Mouse (Mus musculus) spleen, embryonic (tissue): Measurements from ENCODE around the gene Pgf.
"Not testable (repeated sequence)": the region's sequence is repeated elsewhere in the genome, so short reads cannot be mapped to it uniquely, and the experiment has no call there.

Experiments used
- CTCF ChIA-PET: fragments of 350-600 bp; sonication (Branson Sonifier 250); formaldehyde crosslinking; loops from one replicate; lab custom pipeline; 2022; lab: Charles Lee

The Pgf gene

GRCm38 (mm10) chr12:85159592-85159991, 18.0 kb downstream of the Pgf start:
- CTCF ChIA-PET: interaction anchor here (0.5 kb wide), 1 partner anchor 492 kb away, joined by 5 read pairs; no protein-coding TSS in a partner anchor

GRCm38 (mm10) chr12:85158801-85159200, 18.8 kb downstream of the Pgf start:
- CTCF ChIA-PET: interaction anchor here (0.5 kb wide), 1 partner anchor 318 kb away, joined by 4 read pairs; no protein-coding TSS in a partner anchor

DNA sequence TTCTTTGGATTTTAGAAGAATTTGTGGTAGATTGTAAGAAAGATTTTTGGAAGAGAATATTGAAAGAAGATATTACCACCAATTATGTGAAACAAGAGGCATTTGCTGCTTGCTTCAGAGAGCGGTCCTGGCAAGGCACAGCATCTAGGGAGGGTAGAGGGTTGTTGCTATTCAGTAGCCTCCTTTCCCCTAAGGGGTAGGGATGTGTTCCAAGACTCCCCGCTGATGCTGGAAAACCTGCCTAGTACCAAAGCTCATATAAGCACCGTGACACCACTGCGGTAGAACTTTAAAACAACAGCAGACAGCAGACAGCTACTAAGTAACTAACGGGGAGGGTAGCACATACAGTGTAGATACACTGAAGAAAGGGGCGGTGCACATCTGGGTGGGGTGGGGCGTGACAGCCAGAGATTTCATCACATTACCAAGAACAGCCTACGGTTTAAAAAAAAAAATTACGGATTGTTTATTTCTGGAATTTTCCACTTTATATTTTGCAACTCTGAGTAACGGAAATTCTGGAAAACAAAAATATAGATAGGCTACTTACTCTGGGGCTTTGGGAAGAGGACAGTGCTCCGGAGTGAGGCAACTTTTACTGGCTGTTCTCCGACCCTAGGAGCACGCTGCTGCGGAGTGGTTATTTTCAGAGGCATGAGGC, 19.7 kb downstream of the Pgf start:
- CTCF ChIA-PET: no interaction called here

DNA sequence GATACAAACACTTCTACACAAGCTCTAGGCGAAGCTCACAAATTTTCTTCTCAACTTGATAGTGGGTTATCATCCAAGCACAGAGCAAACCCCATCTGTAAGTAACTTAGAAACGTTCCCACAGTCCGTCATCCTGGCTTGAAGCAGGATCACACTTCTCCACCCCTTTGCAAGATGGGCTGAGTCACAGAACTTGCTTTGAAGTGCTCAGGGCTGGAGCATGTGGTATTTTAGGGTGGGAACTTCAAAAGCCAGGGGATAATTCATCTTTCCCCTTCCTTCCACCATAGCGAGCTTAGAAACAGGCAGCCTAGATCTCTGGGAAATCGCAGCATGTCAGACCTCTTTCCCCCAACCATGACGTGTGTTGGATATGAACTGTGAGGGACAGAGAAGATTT, 21.3 kb downstream of the Pgf start:
- CTCF ChIA-PET: no interaction called here

DNA sequence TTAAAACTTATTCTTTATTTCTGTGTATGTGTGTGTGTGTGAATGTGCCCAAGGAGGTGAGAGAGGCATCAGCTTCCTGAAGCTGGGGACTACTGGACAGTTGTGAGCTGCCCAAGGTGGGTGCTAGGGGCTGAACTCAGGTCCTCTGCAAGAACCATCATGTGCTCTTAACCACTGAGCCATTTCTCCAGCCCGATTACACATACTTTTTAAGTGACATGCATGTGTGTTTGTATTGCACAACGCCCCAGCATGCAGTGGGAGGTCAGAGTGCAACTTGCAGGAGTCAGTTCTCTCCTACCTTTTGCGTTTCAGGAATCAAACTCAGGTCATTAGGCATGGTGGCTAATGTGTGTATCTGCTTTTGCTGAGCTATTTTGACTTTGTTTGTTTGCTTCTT, 24.6 kb downstream of the Pgf start:
- CTCF ChIA-PET: no interaction called here

DNA sequence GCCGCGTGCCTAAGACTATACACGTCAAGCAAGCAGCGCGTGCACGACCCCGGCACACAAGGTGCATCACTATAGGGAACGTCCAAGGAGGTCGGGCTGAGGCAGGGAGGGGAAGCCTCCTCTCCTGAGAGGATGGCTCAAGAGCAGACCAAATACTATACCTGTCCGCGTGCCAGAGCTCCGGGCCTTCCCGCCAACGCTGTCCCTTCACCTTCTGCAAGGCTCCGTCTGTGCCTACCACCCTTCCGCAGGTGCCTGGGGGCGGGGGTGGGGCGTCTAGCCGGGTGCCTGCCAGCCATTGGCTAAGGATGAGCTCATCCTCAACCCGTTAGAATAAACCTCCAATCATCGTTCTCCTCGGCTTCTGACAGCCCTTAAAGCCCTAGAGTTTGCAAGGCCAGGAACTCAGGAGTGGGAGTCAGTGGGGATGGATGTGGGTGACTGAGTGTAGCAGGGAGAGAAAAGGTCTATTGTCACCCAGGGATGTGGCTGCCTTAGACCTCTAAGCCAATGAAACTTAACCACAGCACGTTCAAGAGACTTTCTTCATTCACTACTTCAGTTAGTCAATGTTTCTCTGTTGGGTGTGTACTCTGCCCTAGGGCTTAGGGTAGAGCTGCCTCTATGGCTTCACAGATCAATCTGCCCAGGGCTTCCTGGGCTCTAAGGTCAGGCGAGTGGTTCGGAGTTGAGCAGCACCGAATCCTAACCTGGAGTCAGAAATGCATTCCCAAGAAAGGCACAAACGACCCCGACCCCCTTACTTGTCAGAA, 26.4 kb downstream of the Pgf start, which contains the start of gene Rps6kl1:
Rps6kl1 (minus strand) TSS at position 263 of the 773 bp plus-strand sequence.
- CTCF ChIA-PET: no interaction called here

GRCm38 (mm10) chr12:85150321-85151001, 27.1 kb downstream of the Pgf start:
- CTCF ChIA-PET: no interaction called here

DNA sequence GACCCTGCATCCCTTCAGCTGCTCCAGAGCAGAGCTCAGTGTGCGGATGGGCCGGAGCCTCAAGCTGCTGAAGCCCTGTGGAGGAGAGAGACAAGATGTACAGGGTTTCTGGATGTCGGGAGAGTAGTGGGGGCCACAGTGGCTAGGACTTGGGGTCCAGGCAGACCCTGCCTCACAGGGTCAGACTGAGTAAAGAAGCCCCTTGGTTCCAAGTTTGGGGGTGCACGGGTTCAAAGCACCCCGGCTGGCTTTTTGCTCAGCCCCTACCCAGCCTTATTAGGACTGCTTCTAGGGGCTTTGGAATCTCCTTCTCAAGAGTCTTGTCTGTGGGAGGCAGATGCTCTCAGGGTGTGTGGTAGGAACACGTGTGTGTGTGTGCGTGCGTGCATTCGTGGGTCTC, 30.7 kb downstream of the Pgf start:
- CTCF ChIA-PET: no interaction called here

DNA sequence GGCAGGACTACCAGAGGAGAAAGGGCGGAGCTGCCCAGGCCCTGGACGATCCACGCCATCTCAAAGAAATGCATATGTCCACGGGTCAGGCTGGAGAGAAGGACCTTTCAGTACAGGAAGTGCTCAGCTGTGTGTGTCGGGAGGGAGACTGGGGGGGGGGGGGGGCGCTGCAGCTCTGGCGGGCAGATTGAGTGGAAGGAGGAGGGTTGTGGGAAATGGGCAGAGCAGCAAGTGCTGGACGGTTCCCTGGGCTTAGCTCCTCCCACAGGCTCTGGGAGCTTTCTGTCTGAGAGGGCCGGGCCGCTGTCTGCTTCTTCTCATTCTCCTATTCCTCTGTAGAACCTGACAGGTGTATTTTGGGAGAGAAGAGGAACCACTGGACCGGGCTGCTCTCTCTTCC, 31.2 kb downstream of the Pgf start:
- CTCF ChIA-PET: no interaction called here

DNA sequence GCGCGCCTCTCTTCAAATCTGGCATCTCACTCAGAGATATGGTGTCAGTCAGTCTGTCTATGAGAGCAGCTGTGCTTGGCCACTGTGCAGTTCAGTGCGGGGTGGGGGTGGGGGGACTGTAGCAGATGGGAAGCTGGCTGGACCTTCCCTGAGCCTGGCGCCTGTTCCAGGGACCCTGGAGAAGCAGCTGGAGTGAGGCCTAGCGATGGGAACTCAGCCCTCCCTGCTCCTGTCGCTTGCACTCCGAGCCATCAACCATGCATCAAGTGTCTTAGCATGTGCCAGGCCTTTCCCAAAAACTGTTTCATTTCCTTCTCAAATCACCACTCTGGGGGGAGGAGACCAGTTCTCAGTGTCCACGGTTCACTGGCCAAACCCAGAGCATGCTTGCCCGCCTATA, 32.0 kb downstream of the Pgf start:
- CTCF ChIA-PET: interaction anchor here (0.7 kb wide), 1 partner anchor 481 kb away, joined by 18 read pairs; no protein-coding TSS in a partner anchor

DNA sequence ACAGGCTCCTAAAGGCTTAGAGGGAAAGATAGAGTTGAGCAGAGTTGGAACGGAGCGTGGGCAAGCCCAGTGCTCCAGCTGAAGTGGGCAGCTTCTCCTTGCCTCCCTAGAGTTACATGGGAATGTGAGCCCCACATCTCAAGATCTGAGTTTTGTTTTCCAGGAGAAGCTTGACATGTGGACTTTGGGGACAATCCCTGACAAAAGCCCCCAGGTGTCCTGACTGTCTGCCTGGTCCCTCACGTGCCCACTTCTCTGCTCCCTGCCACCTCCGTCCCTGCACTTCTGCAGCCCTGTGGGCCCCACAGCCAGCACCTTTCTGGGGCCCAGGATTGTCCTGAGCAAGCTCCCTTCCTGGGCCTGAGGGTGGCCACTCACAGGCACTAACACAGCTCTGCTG, 32.8 kb downstream of the Pgf start:
- CTCF ChIA-PET: no interaction called here

DNA sequence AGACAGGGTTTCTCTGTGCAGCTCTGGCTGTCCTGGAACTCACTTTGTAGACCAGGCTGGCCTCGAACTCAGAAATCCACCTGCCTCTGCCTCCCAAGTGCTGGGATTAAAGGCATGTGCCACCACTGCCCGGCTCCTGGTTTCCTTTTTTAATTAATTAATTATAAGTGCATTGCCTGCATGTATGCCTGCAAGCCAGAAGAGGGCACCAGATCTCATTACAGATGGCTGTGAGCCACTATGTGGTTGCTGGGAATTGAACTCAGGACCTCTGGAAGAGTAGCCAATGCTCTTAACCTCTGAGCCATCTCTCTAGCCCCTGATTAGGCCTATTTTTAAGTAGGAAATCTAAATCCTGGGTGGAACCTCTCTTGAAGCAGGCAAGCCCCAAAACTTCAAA, 33.3 kb downstream of the Pgf start:
- CTCF ChIA-PET: not testable (repeated sequence)

GRCm38 (mm10) chr12:85142803-85143202, 34.8 kb downstream of the Pgf start:
- CTCF ChIA-PET: interaction anchor here (0.6 kb wide), 1 partner anchor 356 kb away, joined by 5 read pairs; no protein-coding TSS in a partner anchor

DNA sequence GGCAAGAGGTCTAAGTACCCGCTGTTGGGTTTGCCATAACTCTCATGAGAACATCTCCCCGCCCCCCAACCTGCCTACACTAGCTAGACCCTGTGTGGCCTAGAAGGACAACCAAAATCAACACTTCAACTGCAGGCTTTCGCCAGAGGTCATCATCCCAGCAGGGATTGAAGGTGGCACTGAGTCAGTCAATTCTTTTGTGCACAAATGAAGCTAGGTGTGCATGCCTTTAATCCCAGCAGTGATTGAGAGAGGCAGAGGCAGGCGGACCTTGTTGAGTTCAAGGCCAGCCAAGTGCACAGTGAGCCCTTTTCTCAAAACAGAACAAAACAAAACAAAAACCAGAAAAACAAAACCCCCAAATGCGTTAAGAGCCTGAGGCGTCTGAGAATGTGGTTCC, 36.5 kb downstream of the Pgf start:
- CTCF ChIA-PET: interaction anchor here (0.8 kb wide), 1 partner anchor 68 kb away, joined by 5 read pairs; no protein-coding TSS in a partner anchor

DNA sequence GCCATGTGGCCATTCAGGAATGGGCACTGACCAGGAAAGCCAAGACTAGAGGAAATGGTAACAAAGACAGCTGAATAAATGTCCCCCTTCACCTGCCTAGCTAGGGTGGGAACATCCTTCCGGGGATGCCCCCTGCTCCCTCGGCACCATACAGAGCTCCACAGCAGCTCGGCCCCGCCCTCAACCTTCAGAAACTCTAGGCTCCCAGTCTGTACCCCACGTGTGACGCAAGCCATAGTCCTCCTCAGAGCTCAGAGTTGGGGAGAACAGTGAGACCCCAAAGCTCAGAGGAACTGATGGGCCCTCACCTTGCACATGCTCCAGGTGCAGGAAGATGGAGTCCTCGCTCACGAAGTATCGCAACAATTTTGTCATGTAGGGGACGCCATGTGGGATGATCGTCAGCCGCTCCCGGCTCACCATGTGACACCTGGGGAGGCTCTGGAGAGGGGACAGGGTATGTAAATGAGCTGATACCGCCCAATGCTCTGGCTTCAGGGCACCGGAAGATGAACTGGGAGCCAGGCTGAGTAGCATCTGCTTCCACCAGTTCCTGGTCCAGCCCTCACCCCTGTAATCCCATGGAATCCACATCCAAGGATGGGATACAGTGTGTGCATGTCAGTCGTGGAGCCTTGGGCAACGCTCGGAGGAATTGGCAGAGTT, 37.4 kb downstream of the Pgf start:
- CTCF ChIA-PET: no interaction called here

GRCm38 (mm10) chr12:85136627-85137026, 41.0 kb downstream of the Pgf start:
- CTCF ChIA-PET: no interaction called here

DNA sequence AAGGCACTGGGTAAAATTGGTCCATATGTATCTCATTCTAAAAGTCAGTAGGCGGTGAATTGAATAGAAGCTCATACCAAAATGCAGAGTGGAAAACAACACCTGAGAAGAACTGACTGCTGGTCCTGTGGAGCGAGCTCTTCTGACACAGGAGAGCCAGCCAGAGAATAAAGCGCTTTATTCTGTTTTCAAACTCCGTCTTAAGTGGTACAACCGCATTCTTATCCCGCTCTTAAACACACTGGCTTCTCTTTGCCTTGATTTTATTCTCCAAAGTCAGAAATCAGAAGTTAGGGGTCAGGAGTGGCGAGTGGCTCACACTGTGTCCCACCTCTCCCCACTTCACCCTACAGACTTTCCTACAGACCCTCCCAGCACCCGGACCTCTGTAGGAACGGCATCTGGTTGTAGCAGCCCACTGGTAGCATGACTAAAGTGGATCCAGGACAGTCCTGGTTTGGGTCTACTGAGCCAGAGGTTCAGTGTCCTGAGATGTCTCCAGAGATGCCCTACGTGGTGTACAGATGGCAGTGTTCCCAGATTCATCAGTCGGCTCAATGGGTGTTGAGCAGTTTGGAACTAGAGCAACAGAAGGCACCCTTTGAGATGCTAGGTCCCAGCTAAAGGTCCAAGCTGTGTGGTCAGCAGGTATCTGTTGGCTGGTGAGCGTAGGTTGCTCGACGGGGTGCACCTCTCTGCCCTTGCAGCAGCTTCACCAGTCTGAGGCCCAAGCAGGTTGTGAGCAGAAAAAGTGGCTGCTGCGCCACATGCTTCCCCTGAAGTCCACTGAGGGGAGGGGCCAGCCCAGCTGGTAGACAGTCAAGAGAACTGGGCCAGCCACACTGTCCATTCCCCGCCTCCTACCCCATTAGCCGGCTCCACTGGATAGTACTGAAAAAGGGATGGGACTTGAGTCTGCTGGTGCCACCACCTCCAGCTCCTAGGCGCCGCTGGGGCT, 41.8 kb downstream of the Pgf start:
- CTCF ChIA-PET: no interaction called here

- CTCF ChIA-PET: no interaction called here
Measured at GRCm38 (mm10) chr12:85134043-85134794, 43.4 kb downstream of the Pgf start.

DNA sequence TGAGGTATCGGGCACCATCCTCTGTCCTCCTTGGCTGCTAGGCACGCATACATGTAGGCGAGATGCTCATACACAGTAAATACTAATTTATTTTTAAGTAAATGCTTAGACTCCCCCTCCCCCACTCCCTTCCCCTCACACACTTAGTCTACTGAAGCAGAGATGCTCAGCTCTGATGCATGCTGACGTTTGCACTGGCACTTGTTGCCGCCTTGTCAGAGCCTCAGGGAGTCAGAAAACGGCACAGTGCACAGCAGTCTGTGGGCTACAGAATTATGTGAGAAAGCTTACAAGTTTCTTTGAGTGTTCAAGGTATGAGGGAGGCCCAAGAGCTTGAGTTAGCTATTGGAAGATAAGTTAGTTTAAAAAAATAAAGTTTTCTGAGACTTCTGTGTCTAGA, 46.2 kb downstream of the Pgf start:
- CTCF ChIA-PET: interaction anchor here (0.6 kb wide), 1 partner anchor 31 kb away, joined by 6 read pairs; no protein-coding TSS in a partner anchor
